ENCODE assay signal across 10 mouse cellular contexts in genomic region chr11:101891451-101891850, GRCm38 (mm10). TPM values are rescaled to one million over a fixed set of nuclear protein-coding genes. Genes with fewer than 3 reads are reported as not detected.
DNase-seq lines count a peak whose midpoint lies in the region; ATAC-seq and TF ChIP-seq lines count a peak whose summit lies in the region.
"Had no signal": no experiment of that assay in that cellular context is flagged by ENCODE, and none has a peak within 500 bp of the region (broad histone marks: within the 10 kb centered on the region; RNA-seq: fewer than 3 reads in every experiment).

No protein-coding gene starts in this region.

- peak overlapping the region; percentile 56 for H3K4me3 ChIP-seq in brown adipose tissue, adult 24 weeks (ENCODE audit: insufficient read depth, low read depth, low read length)
- H3K4me3 ChIP-seq in hindbrain, postnatal 0 days (ENCODE audit: low read length) = no peak overlapping the region

- WGBS in hindbrain, postnatal 0 days = 12% methylated on average over 11 of the region's 11 CpGs

- no peaks in the 10 kb centered on the region for H3K36me3 ChIP-seq in hindbrain, postnatal 0 days (ENCODE audit: insufficient read depth, low read length)

- H3K4me1 ChIP-seq in brown adipose tissue, adult 24 weeks (ENCODE audit: control insufficient read depth, insufficient read depth, insufficient read length, low read length) = peaks cover 19% of the 10 kb centered on the region
- H3K4me1 ChIP-seq in hindbrain, postnatal 0 days (ENCODE audit: insufficient read depth, low read length) = peaks cover 24% of the 10 kb centered on the region

- H3K27me3 ChIP-seq in hindbrain, postnatal 0 days (ENCODE audit: insufficient read depth, low read length) = 0 out of 2 replicates have a peak, but pooled peaks cover 4% of the 10 kb centered on the region

- no peak for TF ChIP-seq CTCF in hindbrain, postnatal 0 days (IDR thresholded peaks at IDR 0.05; ENCODE audit: low read depth)

- H3K4me2 ChIP-seq in hindbrain, postnatal 0 days (ENCODE audit: low read depth, low read length) = no peak overlapping the region

- no peak for ATAC-seq in hindbrain, postnatal 0 days
- ATAC-seq: inflammation-experienced regulatory T-cells, adult 6 months had no signal

- H3K9me3 ChIP-seq in hindbrain, postnatal 0 days (ENCODE audit: low read length) = no peaks in the 10 kb centered on the region

- DNase-seq in kidney, adult 18-20 months = peak; percentile 21
- no peak for DNase-seq in kidney, adult 9 months
- peak; percentile 53 for DNase-seq in MN1 (ENCODE audit: low spot score)
- DNase-seq in hindbrain, postnatal 0 days (ENCODE audit: low spot score) = peak; percentile 56
- DNase-seq in layer of hippocampus, adult 18-20 months (ENCODE audit: low spot score in 2 of 2) = no peak
- DNase-seq in ovary, adult 18-20 months (ENCODE audit: low spot score) = no peak
- DNase-seq in urinary bladder, postnatal 25 days (ENCODE audit: low spot score) = no peak

- peak overlapping the region; percentile 68 for H3K27ac ChIP-seq in brown adipose tissue, adult 24 weeks (replicated peaks; ENCODE audit: low read depth, low read length)
- no peak overlapping the region for H3K27ac ChIP-seq in hindbrain, postnatal 0 days

- no peak overlapping the region for H3K9ac ChIP-seq in hindbrain, postnatal 0 days (replicated peaks; ENCODE audit: low read length)

RNA-seq across cellular contexts. Expression of gene Meox1, which starts 2.7 kb away (rescaled TPM):
- 3.8 and 4.4 TPM in 2 replicates for polyA plus RNA-seq in brown adipose tissue, adult 24 weeks (2012; ENCODE audit: insufficient read depth, insufficient read length, missing spikeins)
- total RNA-seq in hindbrain, postnatal 0 days (2014; rRNA removed) = 1.8 and 2.0 TPM in 2 replicates
- polyA plus RNA-seq in hindbrain, postnatal 0 days (2015; fragmentation: Nextera tagmentation; extraction: Ambion mirVana) = 0.69 and 0.73 TPM in 2 replicates
- under 1 TPM; 0.64 to 0.86 TPM for total RNA-seq in layer of hippocampus, adult 18-20 months (2021)
- total RNA-seq: megakaryocyte-erythroid progenitor cell, adult 5-6 weeks had no signal
- polyA plus RNA-seq: inflammation-experienced regulatory T-cells, adult 6 months had no signal

Comparison
In these comparisons a context has a peak if more than half of its experiments do, and no peak if none do; other contexts are left out.
1. DNase-seq: peak in kidney, adult 18-20 months (single experiment), MN1 (single experiment) and hindbrain, postnatal 0 days (single experiment); none in kidney, adult 9 months (single experiment), layer of hippocampus, adult 18-20 months (0 of 2), ovary, adult 18-20 months (single experiment) and urinary bladder, postnatal 25 days (single experiment).